ENCODE assay signal across 8 mouse cellular contexts in the genomic region with DNA sequence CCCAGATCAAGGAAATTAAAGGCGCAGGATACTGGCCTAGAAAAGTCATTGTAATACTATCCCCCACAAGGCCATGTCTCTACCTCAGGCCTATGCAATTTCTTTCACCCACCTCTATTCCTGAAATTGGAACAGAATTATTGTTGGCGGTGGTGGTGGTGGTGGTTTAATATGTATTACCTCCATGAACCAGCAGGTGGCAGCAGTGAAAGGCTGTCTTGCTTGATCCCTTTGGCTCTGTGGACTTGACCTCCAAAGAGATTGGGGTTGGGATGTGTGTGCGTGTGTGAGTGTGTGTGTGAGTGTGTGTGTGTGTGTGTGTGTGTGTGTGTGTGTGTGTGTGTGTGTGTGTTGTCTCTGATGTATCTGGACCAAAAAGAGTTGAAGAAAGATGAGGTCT. TPM values are rescaled to one million over a fixed set of nuclear protein-coding genes. Genes with fewer than 3 reads are reported as not detected.
A peak's percentile ranks its signal among the peaks of the same experiment; 100 is the strongest.
DNase-seq lines count a peak whose midpoint lies in the region; ATAC-seq lines count a peak whose summit lies in the region.

No protein-coding gene starts in this region.

- no peaks in the 10 kb centered on the region for H3K9me3 ChIP-seq in liver, embryonic 11.5 days (ENCODE audit: control insufficient read depth, low read length)

- DNase-seq in liver, result peak; percentile 72
- no peak for DNase-seq in liver, embryonic 11.5 days (ENCODE audit: low spot score)
- DNase-seq in NIH3T3 (ENCODE audit: low read depth), result peak; percentile 69
- peak; percentile 77 for DNase-seq in cerebellum, adult 8-10 months
- DNase-seq in frontal cortex, postnatal 36 days (ENCODE audit: low spot score in 2 of 2), result peak; percentile 50 to 64
- DNase-seq in layer of hippocampus, postnatal 36 days, result peak; percentile 12 to 20
- DNase-seq in natural killer cell, adult 2 months (ENCODE audit: low spot score in 2 of 2), result peak; percentile 38 to 46

- no peak overlapping the region for H3K9ac ChIP-seq in liver, embryonic 11.5 days (ENCODE audit: low read depth, low read length)

- H3K4me3 ChIP-seq in liver, embryonic 11.5 days (ENCODE audit: low read depth, low read length), result no peak overlapping the region

- H3K36me3 ChIP-seq in liver, embryonic 11.5 days (ENCODE audit: control insufficient read depth, insufficient read depth, low read length), result no peaks in the 10 kb centered on the region

- H3K4me1 ChIP-seq in liver, embryonic 11.5 days (replicated peaks; ENCODE audit: control insufficient read depth, insufficient read depth, low read length), result peaks cover 30% of the 10 kb centered on the region

- ATAC-seq in liver, embryonic 11.5 days (replicated peaks; ENCODE audit: low FRiP score), result no peak
- no peak for ATAC-seq in inflammation-experienced regulatory T-cells, adult 6 months

- H3K27ac ChIP-seq in liver, embryonic 11.5 days (ENCODE audit: low read depth, low read length), result no peak overlapping the region

- 4% methylated on average over 3 of the region's 3 CpGs for WGBS in liver, embryonic 11.5 days

- H3K27me3 ChIP-seq in liver, embryonic 11.5 days (replicated peaks; ENCODE audit: control insufficient read depth, insufficient read depth, low read length), result peaks cover 2% of the 10 kb centered on the region; the same call in 1 of the 2 replicates

- no peak overlapping the region for H3K4me2 ChIP-seq in liver, embryonic 11.5 days

RNA-seq across cellular contexts. Expression of a gene that starts 26.2 kb away (rescaled TPM):
- polyA plus RNA-seq in liver, embryonic 11.5 days (2014; fragmentation: Nextera tagmentation; extraction: Ambion mirVana), result 0.05 and 0.10 TPM in 2 replicates
- total RNA-seq in layer of hippocampus, postnatal 36 days (2021), result 1 to 10 TPM; 1.5 to 1.9 TPM
- 1 to 10 TPM in 2 of 3 experiments, under 1 TPM in 1; 0.99 to 3.2 (median 1.3) TPM for polyA plus RNA-seq in inflammation-experienced regulatory T-cells, adult 6 months (2017; shearing (Covaris generic))

RNA-seq across cellular contexts. Expression of a gene that starts 28.5 kb away (rescaled TPM):
- polyA plus RNA-seq in liver, embryonic 11.5 days (2014; fragmentation: Nextera tagmentation; extraction: Ambion mirVana), result 8.2 and 8.7 TPM in 2 replicates
- 10 to 100 TPM; 17.2 to 19.5 TPM for total RNA-seq in layer of hippocampus, postnatal 36 days (2021)
- 10 to 100 TPM; 22.0 to 35.2 (median 29.8) TPM for polyA plus RNA-seq in inflammation-experienced regulatory T-cells, adult 6 months (2017; shearing (Covaris generic))

RNA-seq across cellular contexts. Expression of a gene that starts 32.8 kb away (rescaled TPM):
- 0.13 and 0.18 TPM in 2 replicates for polyA plus RNA-seq in liver, embryonic 11.5 days (2014; fragmentation: Nextera tagmentation; extraction: Ambion mirVana)
- total RNA-seq in layer of hippocampus, postnatal 36 days (2021), result 10 to 100 TPM; 17.5 to 23.3 TPM
- polyA plus RNA-seq in inflammation-experienced regulatory T-cells, adult 6 months (2017; shearing (Covaris generic)), result under 1 TPM in 2 of 3 experiments, not detected in 1; 0.19 to 0.44 TPM
